In genomic region chr9:44379862-44380261, GRCm38 (mm10) we compare ENCODE assay signal across 8 mouse cellular contexts. TPM values are rescaled to one million over a fixed set of nuclear protein-coding genes. Genes with fewer than 3 reads are reported as not detected.
DNase-seq lines count a peak whose midpoint lies in the region; ATAC-seq lines count a peak whose summit lies in the region.

No protein-coding gene starts in this region.

- H3K9me3 ChIP-seq in megakaryocyte, embryonic 14.5 days, result no peaks in the 10 kb centered on the region
- no peaks in the 10 kb centered on the region for H3K9me3 ChIP-seq in embryonic facial prominence, embryonic 10.5 days
- no peaks in the 10 kb centered on the region for H3K9me3 ChIP-seq in hindbrain, embryonic 13.5 days
- H3K9me3 ChIP-seq in midbrain, embryonic 14.5 days (ENCODE audit: control insufficient read depth, low read length), result no peaks in the 10 kb centered on the region

- no peak for ATAC-seq in megakaryocyte, adult 5-6 weeks (ENCODE audit: poor library complexity, severe bottlenecking)
- ATAC-seq in hindbrain, embryonic 13.5 days (ENCODE audit: low FRiP score), result peak; percentile 49
- peak; percentile 23; the same call in 1 of the 2 replicates for ATAC-seq in midbrain, embryonic 14.5 days (ENCODE audit: low FRiP score, low TSS enrichment)

- intact Hi-C loops in left cerebral cortex, postnatal 14 days (cut with DNase I), result no loop called here

- H3K27me3 ChIP-seq in megakaryocyte, embryonic 14.5 days (replicated peaks), result no peaks in the 10 kb centered on the region
- no peaks in the 10 kb centered on the region for H3K27me3 ChIP-seq in embryonic facial prominence, embryonic 10.5 days (replicated peaks; ENCODE audit: low read depth, poor library complexity, severe bottlenecking)
- no peaks in the 10 kb centered on the region for H3K27me3 ChIP-seq in hindbrain, embryonic 13.5 days
- H3K27me3 ChIP-seq in midbrain, embryonic 14.5 days (ENCODE audit: control insufficient read depth, insufficient read depth, low read length), result no peaks in the 10 kb centered on the region

- H3K4me1 ChIP-seq in megakaryocyte, embryonic 14.5 days, result peaks cover 47% of the 10 kb centered on the region
- peaks cover 26% of the 10 kb centered on the region for H3K4me1 ChIP-seq in embryonic facial prominence, embryonic 10.5 days
- peaks cover 26% of the 10 kb centered on the region for H3K4me1 ChIP-seq in hindbrain, embryonic 13.5 days (replicated peaks)
- peaks cover 21% of the 10 kb centered on the region for H3K4me1 ChIP-seq in midbrain, embryonic 14.5 days (ENCODE audit: control insufficient read depth, insufficient read depth, low read length)

- 9% methylated on average over 15 of the region's 15 CpGs for WGBS in embryonic facial prominence, embryonic 10.5 days
- 12% methylated on average over 15 of the region's 15 CpGs for WGBS in hindbrain, embryonic 13.5 days
- WGBS in midbrain, embryonic 14.5 days, result 13% methylated on average over 15 of the region's 15 CpGs

- peak overlapping the region; percentile 100 for H3K4me3 ChIP-seq in megakaryocyte, embryonic 14.5 days (replicated peaks)
- H3K4me3 ChIP-seq in embryonic facial prominence, embryonic 10.5 days, result peak overlapping the region; percentile 88
- H3K4me3 ChIP-seq in hindbrain, embryonic 13.5 days, result peak overlapping the region; percentile 92
- H3K4me3 ChIP-seq in midbrain, embryonic 14.5 days (replicated peaks; ENCODE audit: low read depth, low read length), result peak overlapping the region; percentile 88

- DNase-seq in embryonic facial prominence, embryonic 10.5 days (ENCODE audit: low spot score), result no peak
- DNase-seq in midbrain, embryonic 14.5 days, result no peak
- no peak for DNase-seq in left cerebral cortex, postnatal 14 days (ENCODE audit: low spot score in 2 of 2)
- DNase-seq in ovary, postnatal 14 days (ENCODE audit: low spot score), result no peak
- no peak for DNase-seq in gastrocnemius, postnatal 10 days

- peak overlapping the region; percentile 98 for H3K4me2 ChIP-seq in hindbrain, embryonic 13.5 days
- H3K4me2 ChIP-seq in midbrain, embryonic 14.5 days (ENCODE audit: low read length), result peak overlapping the region; percentile 95

- peak overlapping the region; percentile 93 for H3K27ac ChIP-seq in embryonic facial prominence, embryonic 10.5 days (replicated peaks)
- peak overlapping the region; percentile 91 for H3K27ac ChIP-seq in hindbrain, embryonic 13.5 days
- H3K27ac ChIP-seq in midbrain, embryonic 14.5 days (replicated peaks; ENCODE audit: low read depth, low read length), result peak overlapping the region; percentile 85

- H3K9ac ChIP-seq in hindbrain, embryonic 13.5 days, result peak overlapping the region; percentile 96
- H3K9ac ChIP-seq in midbrain, embryonic 14.5 days (replicated peaks; ENCODE audit: low read length), result peak overlapping the region; percentile 91

- H3K36me3 ChIP-seq in megakaryocyte, embryonic 14.5 days (replicated peaks; ENCODE audit: low read length), result peaks cover 45% of the 10 kb centered on the region
- H3K36me3 ChIP-seq in embryonic facial prominence, embryonic 10.5 days (replicated peaks), result peaks cover 45% of the 10 kb centered on the region
- peaks cover 41% of the 10 kb centered on the region for H3K36me3 ChIP-seq in hindbrain, embryonic 13.5 days
- H3K36me3 ChIP-seq in midbrain, embryonic 14.5 days (ENCODE audit: control insufficient read depth, insufficient read depth, low read length), result peaks cover 43% of the 10 kb centered on the region

RNA-seq across cellular contexts. Expression of gene Hyou1, which starts 0.6 kb away (rescaled TPM):
- 14.1 and 28.1 TPM in 2 replicates for polyA plus RNA-seq in megakaryocyte, embryonic 14.5 days (2012; ENCODE audit: insufficient read depth, low replicate concordance)
- total RNA-seq in megakaryocyte, adult 5-6 weeks (2015), result 27.2 and 29.7 TPM in 2 replicates
- 48.3 and 49.7 TPM in 2 replicates for total RNA-seq in megakaryocyte, adult 5-6 weeks (2017)
- 43.8 and 46.7 TPM in 2 replicates for polyA plus RNA-seq in embryonic facial prominence, embryonic 10.5 days (2016; fragmentation: Nextera tagmentation; extraction: Ambion mirVana)
- 25.6 and 27.7 TPM in 2 replicates for polyA plus RNA-seq in hindbrain, embryonic 13.5 days (2015; fragmentation: Nextera tagmentation; extraction: Ambion mirVana)
- 18.2 and 27.1 TPM in 2 replicates for polyA plus RNA-seq in midbrain, embryonic 14.5 days (2014; fragmentation: Nextera tagmentation; extraction: Ambion mirVana)
- 100 to 1,000 TPM; 100 to 101 TPM for total RNA-seq in left cerebral cortex, postnatal 14 days (2021)
- total RNA-seq in gastrocnemius, postnatal 10 days (2021), result 10 to 100 TPM; 27.0 to 36.3 TPM

RNA-seq across cellular contexts. Expression of gene Slc37a4, which starts 16.8 kb away (rescaled TPM):
- polyA plus RNA-seq in megakaryocyte, embryonic 14.5 days (2012; ENCODE audit: insufficient read depth, low replicate concordance), result 10.2 and 10.4 TPM in 2 replicates
- total RNA-seq in megakaryocyte, adult 5-6 weeks (2015), result 19.7 and 23.5 TPM in 2 replicates
- 14.8 and 28.3 TPM in 2 replicates for total RNA-seq in megakaryocyte, adult 5-6 weeks (2017)
- polyA plus RNA-seq in embryonic facial prominence, embryonic 10.5 days (2016; fragmentation: Nextera tagmentation; extraction: Ambion mirVana), result 13.4 and 16.1 TPM in 2 replicates
- polyA plus RNA-seq in hindbrain, embryonic 13.5 days (2015; fragmentation: Nextera tagmentation; extraction: Ambion mirVana), result 64.7 and 65.9 TPM in 2 replicates
- 42.9 and 46.8 TPM in 2 replicates for polyA plus RNA-seq in midbrain, embryonic 14.5 days (2014; fragmentation: Nextera tagmentation; extraction: Ambion mirVana)
- 10 to 100 TPM; 35.8 to 45.1 TPM for total RNA-seq in left cerebral cortex, postnatal 14 days (2021)
- total RNA-seq in gastrocnemius, postnatal 10 days (2021), result 100 to 1,000 TPM; 120 to 138 TPM

RNA-seq across cellular contexts. Expression of gene Vps11, which starts 18.4 kb away (rescaled TPM):
- 5.8 and 8.3 TPM in 2 replicates for polyA plus RNA-seq in megakaryocyte, embryonic 14.5 days (2012; ENCODE audit: insufficient read depth, low replicate concordance)
- 19.2 and 19.4 TPM in 2 replicates for total RNA-seq in megakaryocyte, adult 5-6 weeks (2015)
- total RNA-seq in megakaryocyte, adult 5-6 weeks (2017), result 22.7 and 26.8 TPM in 2 replicates
- 30.7 and 30.9 TPM in 2 replicates for polyA plus RNA-seq in embryonic facial prominence, embryonic 10.5 days (2016; fragmentation: Nextera tagmentation; extraction: Ambion mirVana)
- 36.2 and 38.0 TPM in 2 replicates for polyA plus RNA-seq in hindbrain, embryonic 13.5 days (2015; fragmentation: Nextera tagmentation; extraction: Ambion mirVana)
- 34.4 and 36.7 TPM in 2 replicates for polyA plus RNA-seq in midbrain, embryonic 14.5 days (2014; fragmentation: Nextera tagmentation; extraction: Ambion mirVana)
- 10 to 100 TPM; 44.2 to 44.6 TPM for total RNA-seq in left cerebral cortex, postnatal 14 days (2021)
- 10 to 100 TPM; 18.2 to 20.2 TPM for total RNA-seq in gastrocnemius, postnatal 10 days (2021)

RNA-seq across cellular contexts. Expression of gene Rps25, which starts 27.1 kb away (rescaled TPM):
- 33.9 and 149 TPM in 2 replicates for polyA plus RNA-seq in megakaryocyte, embryonic 14.5 days (2012; ENCODE audit: insufficient read depth, low replicate concordance)
- 2,100 and 2,121 TPM in 2 replicates for total RNA-seq in megakaryocyte, adult 5-6 weeks (2015)
- 1,309 and 1,413 TPM in 2 replicates for total RNA-seq in megakaryocyte, adult 5-6 weeks (2017)
- polyA plus RNA-seq in embryonic facial prominence, embryonic 10.5 days (2016; fragmentation: Nextera tagmentation; extraction: Ambion mirVana), result 2,417 and 2,419 TPM in 2 replicates
- polyA plus RNA-seq in hindbrain, embryonic 13.5 days (2015; fragmentation: Nextera tagmentation; extraction: Ambion mirVana), result 1,260 and 1,282 TPM in 2 replicates
- polyA plus RNA-seq in midbrain, embryonic 14.5 days (2014; fragmentation: Nextera tagmentation; extraction: Ambion mirVana), result 1,282 and 1,427 TPM in 2 replicates
- 100 to 1,000 TPM; 572 to 612 TPM for total RNA-seq in left cerebral cortex, postnatal 14 days (2021)
- 1,000 to 10,000 TPM; 1,287 to 1,346 TPM for total RNA-seq in gastrocnemius, postnatal 10 days (2021)

RNA-seq across cellular contexts. Expression of gene Trappc4, which starts 27.5 kb away (rescaled TPM):
- 10.0 and 29.6 TPM in 2 replicates for polyA plus RNA-seq in megakaryocyte, embryonic 14.5 days (2012; ENCODE audit: insufficient read depth, low replicate concordance)
- total RNA-seq in megakaryocyte, adult 5-6 weeks (2015), result 91.3 and 95.4 TPM in 2 replicates
- total RNA-seq in megakaryocyte, adult 5-6 weeks (2017), result 24.1 and 32.5 TPM in 2 replicates
- polyA plus RNA-seq in embryonic facial prominence, embryonic 10.5 days (2016; fragmentation: Nextera tagmentation; extraction: Ambion mirVana), result 178 and 179 TPM in 2 replicates
- 342 and 355 TPM in 2 replicates for polyA plus RNA-seq in hindbrain, embryonic 13.5 days (2015; fragmentation: Nextera tagmentation; extraction: Ambion mirVana)
- 329 and 359 TPM in 2 replicates for polyA plus RNA-seq in midbrain, embryonic 14.5 days (2014; fragmentation: Nextera tagmentation; extraction: Ambion mirVana)
- total RNA-seq in left cerebral cortex, postnatal 14 days (2021), result 10 to 100 TPM; 68.5 to 74.8 TPM
- 10 to 100 TPM; 28.2 to 35.3 TPM for total RNA-seq in gastrocnemius, postnatal 10 days (2021)
